Mouse (Mus musculus) erythroblast, embryonic 14.5 days (primary cell): ENCODE data around the gene Stk10. TPM values are rescaled to one million over a fixed set of nuclear protein-coding genes. Genes with fewer than 3 reads are reported as not detected.
"Not testable (repeated sequence)": the region's sequence is repeated elsewhere in the genome, so short reads cannot be mapped to it uniquely, and the experiment has no call there.

Source experiments
- H3K27me3 ChIP-seq: 2 replicates; pipeline ENCODE4 v1.6.1; 2012; ENCODE audit warnings: inconsistent platforms; ENCODE audit not compliant: control insufficient read depth
- H3K36me3 ChIP-seq: 2 replicates; pipeline ENCODE4 v1.6.1; 2012; ENCODE audit warnings: mild to moderate bottlenecking, inconsistent platforms; ENCODE audit not compliant: control insufficient read depth
- H3K4me1 ChIP-seq: 2 replicates; pipeline ENCODE4 v1.6.1; 2012; ENCODE audit warnings: inconsistent platforms; ENCODE audit not compliant: control insufficient read depth
- H3K4me3 ChIP-seq: replicated peaks from 2 replicates; pipeline ENCODE3; 2012; ENCODE audit warnings: moderate library complexity, mild to moderate bottlenecking, inconsistent platforms
- H3K9me3 ChIP-seq: 2 replicates; pipeline ENCODE4 v1.6.1; 2012; ENCODE audit warnings: low read length, inconsistent platforms, mixed read lengths; ENCODE audit not compliant: control insufficient read depth
- GATA1 ChIP-seq: IDR thresholded peaks from 2 replicates; pipeline ENCODE4 v1.6.1; 2012; ENCODE audit warnings: low read length, inconsistent platforms, mixed read lengths
- TAL1 ChIP-seq: IDR thresholded peaks from 3 replicates; pipeline ENCODE4 v1.6.1; 2012; ENCODE audit warnings: low read length, inconsistent platforms, mixed read lengths
- polyA plus RNA-seq: library from polyadenylated mRNA; stranded (reverse); fragments of >175 nt; gene quantifications from 2 replicates; pipeline ENCODE4 v1.2.3, GENCODE M21; 2012

The Stk10 gene
- polyA plus RNA-seq, 1 experiment = 3.8 TPM

- H3K36me3 ChIP-seq = peaks cover 89% of the 10 kb centered on the region
Measured at GRCm38 (mm10) chr11:32615561-32615960, 82.5 kb downstream of the Stk10 start.

GRCm38 (mm10) chr11:32616091-32616490 is 83.0 kb downstream of the Stk10 start:
- no peaks in the 10 kb centered on the region for H3K4me1 ChIP-seq
- no peaks in the 10 kb centered on the region for H3K9me3 ChIP-seq
- H3K4me3 ChIP-seq = no peak overlapping the region
- no peaks in the 10 kb centered on the region for H3K27me3 ChIP-seq
- H3K36me3 ChIP-seq = peaks cover 89% of the 10 kb centered on the region
- TF ChIP-seq TAL1 (no peak), GATA1 (no peak)

More at GRCm38 (mm10) chr11:32615561-32615960, 82.5 kb downstream of the Stk10 start:
- Histone ChIP-seq H3K9me3 (no peaks in the 10 kb centered on the region), H3K4me3 (no peak overlapping the region), H3K4me1 (no peaks in the 10 kb centered on the region), H3K27me3 (no peaks in the 10 kb centered on the region)
- TF ChIP-seq GATA1 = no peak
- no peak for TF ChIP-seq TAL1

GRCm38 (mm10) chr11:32618036-32618435 is 84.9 kb downstream of the Stk10 start:
- H3K27me3 ChIP-seq = no peaks in the 10 kb centered on the region
- H3K4me3 ChIP-seq = no peak overlapping the region
- peaks cover 87% of the 10 kb centered on the region for H3K36me3 ChIP-seq
- H3K9me3 ChIP-seq = no peaks in the 10 kb centered on the region
- H3K4me1 ChIP-seq = no peaks in the 10 kb centered on the region
- TF ChIP-seq TAL1 (no peak), GATA1 (no peak)

- not testable (repeated sequence) for H3K27me3 ChIP-seq, H3K4me3 ChIP-seq, H3K4me1 ChIP-seq, H3K9me3 ChIP-seq
- peaks cover 86% of the 10 kb centered on the region for H3K36me3 ChIP-seq
Measured at GRCm38 (mm10) chr11:32618641-32619040, 85.5 kb downstream of the Stk10 start.

- no peak overlapping the region for H3K4me3 ChIP-seq
- no peaks in the 10 kb centered on the region for H3K27me3 ChIP-seq
- peaks cover 79% of the 10 kb centered on the region for H3K36me3 ChIP-seq
- no peaks in the 10 kb centered on the region for H3K9me3 ChIP-seq
- H3K4me1 ChIP-seq = no peaks in the 10 kb centered on the region
- TF ChIP-seq GATA1 (no peak), TAL1 (no peak)
Measured at GRCm38 (mm10) chr11:32619257-32619816, 86.2 kb downstream of the Stk10 start.

GRCm38 (mm10) chr11:32619866-32620456 is 86.9 kb downstream of the Stk10 start:
- H3K4me3 ChIP-seq = no peak overlapping the region
- TF ChIP-seq GATA1 (no peak), TAL1 (no peak)
- H3K27me3 ChIP-seq = no peaks in the 10 kb centered on the region
- H3K4me1 ChIP-seq = no peaks in the 10 kb centered on the region
- H3K36me3 ChIP-seq = peaks cover 74% of the 10 kb centered on the region
- no peaks in the 10 kb centered on the region for H3K9me3 ChIP-seq

GRCm38 (mm10) chr11:32621831-32622478 is 88.8 kb downstream of the Stk10 start:
- Histone ChIP-seq H3K27me3 (no peaks in the 10 kb centered on the region), H3K36me3 (peaks cover 60% of the 10 kb centered on the region), H3K9me3 (no peaks in the 10 kb centered on the region), H3K4me1 (peaks cover 2% of the 10 kb centered on the region), H3K4me3 (no peak overlapping the region)
- TF ChIP-seq GATA1 (no peak), TAL1 (no peak)

GRCm38 (mm10) chr11:32622479-32623190 is 89.5 kb downstream of the Stk10 start:
- Histone ChIP-seq H3K9me3 (no peaks in the 10 kb centered on the region), H3K4me3 (no peak overlapping the region), H3K27me3 (no peaks in the 10 kb centered on the region), H3K4me1 (peaks cover 2% of the 10 kb centered on the region), H3K36me3 (peaks cover 55% of the 10 kb centered on the region)
- TF ChIP-seq TAL1 (no peak), GATA1 (no peak)

- H3K36me3 ChIP-seq = peaks cover 49% of the 10 kb centered on the region
Measured at GRCm38 (mm10) chr11:32623236-32623635, 90.1 kb downstream of the Stk10 start.

More at GRCm38 (mm10) chr11:32623236-32623635, 90.1 kb downstream of the Stk10 start:
- H3K9me3 ChIP-seq = no peaks in the 10 kb centered on the region
- no peak overlapping the region for H3K4me3 ChIP-seq
- no peaks in the 10 kb centered on the region for H3K27me3 ChIP-seq
- peaks cover 2% of the 10 kb centered on the region for H3K4me1 ChIP-seq
- TF ChIP-seq GATA1 (no peak), TAL1 (no peak)
